Mouse (Mus musculus) cerebellum, adult 2 months (tissue): ENCODE data around the gene Tet3. TPM values are rescaled to one million over a fixed set of nuclear protein-coding genes. Genes with fewer than 3 reads are reported as not detected.

Experiments
- DNase-seq, 2 experiments: peaks; one replicate each; pipeline ENCODE4 v3.0.0; 2021
- H3K27ac ChIP-seq: fragments of 200-500 bp; 2 replicates; pipeline ENCODE4 v1.5.1; 2012; ENCODE audit warnings: low read length, control low read depth, inconsistent platforms; ENCODE audit not compliant: insufficient read depth
- H3K27me3 ChIP-seq: fragments of 200-500 bp; 2 replicates; pipeline ENCODE4 v1.6.1; 2012; ENCODE audit warnings: inconsistent platforms, mild to moderate bottlenecking, low read length, moderate library complexity; ENCODE audit not compliant: control insufficient read depth, insufficient read depth
- H3K4me1 ChIP-seq: fragments of 200-500 bp; 2 replicates; pipeline ENCODE4 v1.6.1; 2011; ENCODE audit warnings: low read length; ENCODE audit not compliant: control insufficient read depth, insufficient read depth
- H3K4me3 ChIP-seq: fragments of 200-500 bp; replicated peaks from 2 replicates; pipeline ENCODE3; 2011; ENCODE audit warnings: mild to moderate bottlenecking, low read depth, low read length, control low read depth; ENCODE audit not compliant: insufficient read depth
- CTCF ChIP-seq: fragments of 200-500 bp; IDR thresholded peaks from 2 replicates; pipeline ENCODE4 v1.5.1; 2011; ENCODE audit warnings: low read depth, mild to moderate bottlenecking, control low read depth, low read length, moderate library complexity, borderline replicate concordance; ENCODE audit not compliant: insufficient read depth
- POLR2A ChIP-seq: fragments of 200-500 bp; IDR thresholded peaks from 2 replicates; pipeline ENCODE4 v1.6.1; 2011; ENCODE audit warnings: low read length, control low read depth, borderline replicate concordance; ENCODE audit not compliant: insufficient read depth
- WGBS: fragments of 180-500 bp; shearing (Covaris S2); methylation state at CpG from one replicate; pipeline ENCODE4 v1.1.7; 2018; 5-methylcytosine and 5-hydroxymethylcytosine counted together
- polyA plus RNA-seq: library from polyadenylated mRNA; depleted of rRNA; stranded (reverse); fragments of >200 nt; gene quantifications from 2 replicates; pipeline ENCODE4 v1.2.3, GENCODE M21; 2012

Gene Tet3
- polyA plus RNA-seq, 1 experiment: 22.5 TPM

GRCm38 (mm10) chr6:83441259-83442061 lies 17.4 kb downstream of the Tet3 start:
- peak overlapping the region; percentile 99 for H3K4me3 ChIP-seq
- peak overlapping the region; percentile 93 for H3K27ac ChIP-seq
- H3K27me3 ChIP-seq: no peaks in the 10 kb centered on the region
- TF ChIP-seq POLR2A: peak; percentile 75; the same call in 1 of the 2 replicates
- no peak for TF ChIP-seq CTCF
- DNase-seq: peak; percentile 85 to 88
- under 1% methylated on average over 48 of the region's 48 CpGs for WGBS
- peaks cover 24% of the 10 kb centered on the region for H3K4me1 ChIP-seq

DNA sequence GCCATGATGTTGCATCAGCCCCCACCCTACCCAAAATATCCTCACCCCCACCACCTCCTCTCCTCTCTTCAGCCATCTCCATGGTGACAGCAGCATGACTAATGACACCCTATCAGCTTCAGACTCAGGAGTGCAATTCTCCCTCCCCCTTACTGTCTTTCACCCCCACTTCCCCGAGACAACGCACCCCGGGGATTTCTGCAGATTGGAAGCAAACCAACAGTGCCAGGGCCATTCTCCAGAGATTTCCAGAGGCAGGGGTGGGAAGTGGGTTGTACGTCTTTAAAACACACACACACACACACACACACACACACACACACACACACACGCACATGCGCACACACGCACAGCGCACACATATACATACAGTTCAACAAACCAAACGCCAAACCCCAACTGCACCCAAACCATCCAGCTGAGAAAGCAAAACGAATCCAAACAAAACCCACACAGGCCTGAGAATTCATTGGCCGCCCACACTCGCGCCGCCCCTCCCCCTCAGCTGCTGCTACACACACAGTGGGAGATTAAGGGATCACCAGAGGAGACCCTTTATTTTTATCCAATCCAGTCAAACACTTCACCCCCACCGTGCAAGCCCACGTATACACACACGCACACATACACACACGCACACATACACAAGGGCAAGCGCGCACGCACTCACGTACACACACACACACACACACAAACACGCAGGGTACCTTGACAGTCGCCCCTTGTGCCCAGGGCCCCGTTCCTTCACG lies 18.2 kb downstream of the Tet3 start:
- Histone ChIP-seq H3K4me3 (peak overlapping the region; percentile 99), H3K27me3 (no peaks in the 10 kb centered on the region), H3K27ac (peak overlapping the region; percentile 93), H3K4me1 (peaks cover 26% of the 10 kb centered on the region)
- peak; percentile 74 to 75 for DNase-seq
- no peak for TF ChIP-seq CTCF
- 0 out of 2 replicates have a peak, but pooled peaks have one; percentile 13 for TF ChIP-seq POLR2A
- under 1% methylated on average over 26 of the region's 26 CpGs for WGBS

GRCm38 (mm10) chr6:83440197-83440509 lies 18.7 kb downstream of the Tet3 start:
- TF ChIP-seq POLR2A: no peak
- WGBS: 8% methylated on average over 3 of the region's 3 CpGs

GRCm38 (mm10) chr6:83439781-83440180 lies 19.1 kb downstream of the Tet3 start:
- H3K4me1 ChIP-seq: peaks cover 26% of the 10 kb centered on the region
- WGBS: 3% methylated on average over 5 of the region's 5 CpGs

More at GRCm38 (mm10) chr6:83440197-83440509, 18.7 kb downstream of the Tet3 start:
- H3K4me3 ChIP-seq: peak overlapping the region; percentile 99
- H3K27me3 ChIP-seq: no peaks in the 10 kb centered on the region
- H3K4me1 ChIP-seq: peaks cover 26% of the 10 kb centered on the region
- H3K27ac ChIP-seq: peak overlapping the region; percentile 93
- peak in 1 of 2 experiments; percentile 51 for DNase-seq

GRCm38 (mm10) chr6:83439119-83439767 lies 19.6 kb downstream of the Tet3 start:
- Histone ChIP-seq H3K4me3 (peak overlapping the region; percentile 99), H3K27me3 (no peaks in the 10 kb centered on the region), H3K4me1 (peaks cover 26% of the 10 kb centered on the region), H3K27ac (peak overlapping the region; percentile 93)
- WGBS: 8% methylated on average over 13 of the region's 13 CpGs
- TF ChIP-seq CTCF (no peak), POLR2A (no peak)
- peak; percentile 48 to 56 for DNase-seq

More at GRCm38 (mm10) chr6:83439781-83440180, 19.1 kb downstream of the Tet3 start:
- Histone ChIP-seq H3K27ac (peak overlapping the region; percentile 93), H3K27me3 (no peaks in the 10 kb centered on the region), H3K4me3 (peak overlapping the region; percentile 99)
- DNase-seq: peak; percentile 66 to 67
- no peak for TF ChIP-seq CTCF
- no peak for TF ChIP-seq POLR2A

- H3K27me3 ChIP-seq: no peaks in the 10 kb centered on the region
- no peak for TF ChIP-seq CTCF
- TF ChIP-seq POLR2A: no peak
- H3K27ac ChIP-seq: 0 out of 2 replicates have a peak overlapping the region, but pooled peaks have one; percentile 20
- peaks cover 24% of the 10 kb centered on the region for H3K4me1 ChIP-seq
- WGBS: 0% methylated on average over 3 of the region's 3 CpGs
- H3K4me3 ChIP-seq: peak overlapping the region; percentile 99
- DNase-seq: peak; percentile 42 to 51
These were observed 20.3 kb downstream of the Tet3 start for GRCm38 (mm10) chr6:83438584-83438983.

DNA sequence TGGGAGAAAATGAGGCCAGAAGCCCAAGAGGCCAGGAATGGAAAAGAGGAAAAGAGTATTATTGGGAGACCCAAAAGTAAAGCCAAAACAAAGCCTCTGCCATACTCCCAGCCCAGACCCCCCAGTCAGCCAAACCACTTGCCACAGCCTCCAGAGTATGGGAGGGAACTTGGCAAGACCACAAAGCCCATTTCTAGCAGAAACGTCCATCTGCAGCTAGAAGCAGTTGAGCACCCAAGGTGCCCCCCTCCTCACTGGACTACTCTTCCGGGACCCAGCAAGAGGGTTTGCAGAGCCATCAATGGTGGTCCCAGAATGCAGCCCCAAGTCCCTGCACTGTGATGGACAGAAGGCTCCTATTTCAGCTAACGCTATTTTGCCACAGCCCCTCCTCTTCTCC lies 21.1 kb downstream of the Tet3 start:
- H3K27me3 ChIP-seq: no peaks in the 10 kb centered on the region
- H3K4me1 ChIP-seq: peaks cover 23% of the 10 kb centered on the region
- TF ChIP-seq CTCF (no peak), POLR2A (no peak)
- 11% methylated on average over 3 of the region's 3 CpGs for WGBS
- no peak for DNase-seq
- no peak overlapping the region for H3K27ac ChIP-seq
- H3K4me3 ChIP-seq: peak overlapping the region; percentile 14
